In genomic region chr11:49084875-49085274, GRCm38 (mm10) we compare ENCODE assay signal across 11 mouse cellular contexts. TPM values are rescaled to one million over a fixed set of nuclear protein-coding genes. Genes with fewer than 3 reads are reported as not detected.
DNase-seq lines count a peak whose midpoint lies in the region; ATAC-seq and TF ChIP-seq lines count a peak whose summit lies in the region.
"Had no signal": no experiment of that assay in that cellular context is flagged by ENCODE, and none has a peak within 500 bp of the region (broad histone marks: within the 10 kb centered on the region; RNA-seq: fewer than 3 reads in every experiment).

No protein-coding gene starts in this region.

- peaks cover 24% of the 10 kb centered on the region for H3K4me1 ChIP-seq in lung, adult 2 months (ENCODE audit: control insufficient read depth, insufficient read depth, low read length)
- no peaks in the 10 kb centered on the region for H3K4me1 ChIP-seq in hindbrain, embryonic 16.5 days (ENCODE audit: control insufficient read depth, insufficient read depth, low read depth, low read length)

- no peak for DNase-seq in lung, adult 2 months
- no peak for DNase-seq in lung, postnatal 10 days
- peak; percentile 71 for DNase-seq in T-cell, adult 2 months (ENCODE audit: low spot score)
- peak; percentile 53 for DNase-seq in liver
- peak; percentile 69 for DNase-seq in splenic B cell, adult 2 months (ENCODE audit: low read depth, low spot score)
- DNase-seq in cerebellum, adult 11-12 months, result no peak

- 10% methylated on average over 3 of the region's 3 CpGs for WGBS in lung, adult 2 months
- 36% methylated on average over 3 of the region's 3 CpGs for WGBS in hindbrain, embryonic 16.5 days

- no peaks in the 10 kb centered on the region for H3K27me3 ChIP-seq in splenic B cell, adult 2 months (ENCODE audit: control insufficient read depth, insufficient read depth, low read length, poor library complexity, severe bottlenecking)
- H3K27me3 ChIP-seq in hindbrain, embryonic 16.5 days (replicated peaks; ENCODE audit: control insufficient read depth, insufficient read depth, low read length), result no peaks in the 10 kb centered on the region

- no peak for TF ChIP-seq POLR2A in lung, adult 2 months (IDR thresholded peaks at IDR 0.05; ENCODE audit: borderline replicate concordance, extremely low read depth, low read depth, low read length)

- no peaks in the 10 kb centered on the region for H3K36me3 ChIP-seq in splenic B cell, adult 2 months (ENCODE audit: control insufficient read depth, insufficient read depth, low read length, poor library complexity, severe bottlenecking)
- no peaks in the 10 kb centered on the region for H3K36me3 ChIP-seq in hindbrain, embryonic 16.5 days (ENCODE audit: control insufficient read depth, insufficient read depth, low read length)

- no peak for ATAC-seq in hindbrain, embryonic 16.5 days
- ATAC-seq in erythroblast, adult 5-6 weeks (replicated peaks; ENCODE audit: low FRiP score, poor library complexity, severe bottlenecking), result no peak

- no peak overlapping the region for H3K4me2 ChIP-seq in hindbrain, embryonic 16.5 days (ENCODE audit: low read length)
- H3K4me2 ChIP-seq: midbrain, embryonic 11.5 days had no signal

- peak; percentile 24; the same call in 1 of the 2 replicates for TF ChIP-seq CTCF in lung, adult 2 months (IDR thresholded peaks at IDR 0.05; ENCODE audit: insufficient read depth, low read length)

- H3K27ac ChIP-seq in hindbrain, embryonic 16.5 days (ENCODE audit: low read depth, low read length), result no peak overlapping the region

- H3K9ac ChIP-seq in hindbrain, embryonic 16.5 days (ENCODE audit: low read depth, low read length), result no peak overlapping the region

- H3K4me3 ChIP-seq in lung, adult 2 months (replicated peaks; ENCODE audit: extremely low read depth, low read depth, low read length), result no peak overlapping the region
- H3K4me3 ChIP-seq in hindbrain, embryonic 16.5 days (ENCODE audit: low read length), result no peak overlapping the region

- H3K9me3 ChIP-seq in hindbrain, embryonic 16.5 days (ENCODE audit: control insufficient read depth, low read length), result no peaks in the 10 kb centered on the region

RNA-seq across cellular contexts. Expression of gene Ifi47, which starts 8.5 kb away (rescaled TPM):
- 7.4 and 12.7 TPM in 2 replicates for polyA plus RNA-seq in lung, adult 2 months (2012; rRNA removed)
- polyA plus RNA-seq in hindbrain, embryonic 16.5 days (2015; fragmentation: Nextera tagmentation; extraction: Ambion mirVana), result 0.81 TPM in 2 replicates
- 33.2 and 37.5 TPM in 2 replicates for total RNA-seq in erythroblast, adult 5-6 weeks (2015; ENCODE audit: low replicate concordance)
- total RNA-seq in erythroblast, adult 5-6 weeks (2017; ENCODE audit: low replicate concordance), result 15.9 and 29.4 TPM in 2 replicates

RNA-seq across cellular contexts. Expression of gene Tgtp2, which starts 20.9 kb away (rescaled TPM):
- polyA plus RNA-seq in lung, adult 2 months (2012; rRNA removed), result 10.5 and 17.6 TPM in 2 replicates
- 0.09 TPM in 1 of 2 replicates, not detected in the other for polyA plus RNA-seq in hindbrain, embryonic 16.5 days (2015; fragmentation: Nextera tagmentation; extraction: Ambion mirVana)
- 18.2 and 28.2 TPM in 2 replicates for total RNA-seq in erythroblast, adult 5-6 weeks (2015; ENCODE audit: low replicate concordance)
- total RNA-seq in erythroblast, adult 5-6 weeks (2017; ENCODE audit: low replicate concordance), result 28.4 and 51.8 TPM in 2 replicates
- polyA plus RNA-seq: midbrain, embryonic 11.5 days had no signal

RNA-seq across cellular contexts. Expression of gene Olfr1396, which starts 29.8 kb away (rescaled TPM):
- 0.17 and 0.26 TPM in 2 replicates for polyA plus RNA-seq in lung, adult 2 months (2012; rRNA removed)
- not detected in 2 replicates for polyA plus RNA-seq in hindbrain, embryonic 16.5 days (2015; fragmentation: Nextera tagmentation; extraction: Ambion mirVana)
- not detected in 2 replicates for total RNA-seq in erythroblast, adult 5-6 weeks (2015; ENCODE audit: low replicate concordance)
- not detected in 2 replicates for total RNA-seq in erythroblast, adult 5-6 weeks (2017; ENCODE audit: low replicate concordance)
- polyA plus RNA-seq: midbrain, embryonic 11.5 days; stomach, embryonic 16.5 days had no signal

RNA-seq across cellular contexts. Expression of gene 9930111J21Rik2, which starts 33.8 kb away (rescaled TPM):
- 3.6 and 5.3 TPM in 2 replicates for polyA plus RNA-seq in lung, adult 2 months (2012; rRNA removed)
- 0.29 and 0.40 TPM in 2 replicates for polyA plus RNA-seq in hindbrain, embryonic 16.5 days (2015; fragmentation: Nextera tagmentation; extraction: Ambion mirVana)
- total RNA-seq in erythroblast, adult 5-6 weeks (2015; ENCODE audit: low replicate concordance), result 21.1 and 35.5 TPM in 2 replicates
- 12.4 and 17.8 TPM in 2 replicates for total RNA-seq in erythroblast, adult 5-6 weeks (2017; ENCODE audit: low replicate concordance)

RNA-seq across cellular contexts. Expression of gene Olfr1395, which starts 57.2 kb away (rescaled TPM):
- polyA plus RNA-seq in lung, adult 2 months (2012; rRNA removed), result not detected in 2 replicates
- polyA plus RNA-seq in hindbrain, embryonic 16.5 days (2015; fragmentation: Nextera tagmentation; extraction: Ambion mirVana), result not detected in 2 replicates
- not detected in 2 replicates for total RNA-seq in erythroblast, adult 5-6 weeks (2015; ENCODE audit: low replicate concordance)
- not detected in 2 replicates for total RNA-seq in erythroblast, adult 5-6 weeks (2017; ENCODE audit: low replicate concordance)
- total RNA-seq: adrenal gland, postnatal 36 days had no signal
- polyA plus RNA-seq: midbrain, embryonic 11.5 days; stomach, embryonic 16.5 days had no signal

Comparison
In these comparisons a context has a peak if more than half of its experiments do, and no peak if none do; other contexts are left out.
1. DNase-seq: peak in T-cell, adult 2 months (single experiment), liver (single experiment) and splenic B cell, adult 2 months (single experiment); none in lung, adult 2 months (single experiment), lung, postnatal 10 days (single experiment) and cerebellum, adult 11-12 months (single experiment).
2. RNA of gene Tgtp2, which starts 20.9 kb away (polyA plus RNA-seq): 10.5 to 17.6 TPM in lung, adult 2 months; 0.09 TPM in hindbrain, embryonic 16.5 days; every median in the first group is over 10 times any median in the second.